Comparison of ENCODE assay signal across 7 mouse cellular contexts in the genomic region with DNA sequence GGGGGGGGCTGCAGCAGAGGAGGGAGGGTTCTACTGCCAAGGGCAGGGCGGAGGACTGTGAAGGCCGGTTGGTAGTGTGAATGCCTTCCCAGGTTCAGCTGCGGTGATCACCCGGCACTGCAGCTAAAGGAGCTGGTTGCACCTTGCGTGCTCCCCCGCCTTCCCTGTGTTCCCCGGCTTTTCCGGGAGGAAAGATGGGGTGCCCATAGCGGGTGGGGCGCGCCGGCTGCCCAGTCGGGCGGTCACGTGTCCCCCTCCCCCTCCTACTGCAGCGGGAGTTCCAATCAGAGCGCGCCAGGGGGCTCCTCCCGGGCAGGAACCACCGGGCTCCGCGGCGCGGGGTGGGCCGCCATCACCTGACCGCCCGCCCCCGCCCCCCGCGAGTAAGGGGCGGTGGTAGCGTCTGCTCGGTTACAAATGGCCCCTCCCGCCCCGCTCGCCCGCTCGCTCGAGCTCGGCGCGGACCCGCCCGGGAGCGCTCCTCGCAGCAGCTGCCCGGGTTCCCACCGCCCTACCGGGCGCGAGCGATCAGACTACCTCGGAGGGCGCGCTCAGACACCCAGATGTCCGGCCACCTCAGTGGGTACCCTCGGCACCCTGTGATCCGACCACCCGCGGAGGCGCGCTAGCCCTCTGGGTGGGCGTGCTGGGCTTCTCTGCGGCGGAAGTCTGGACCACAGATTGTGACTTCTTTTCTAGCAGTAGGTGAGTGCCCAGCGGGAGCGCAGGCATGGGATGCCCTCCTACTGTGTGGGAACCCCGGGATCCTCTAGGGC.
DNase-seq lines count a peak whose midpoint lies in the region; ATAC-seq and TF ChIP-seq lines count a peak whose summit lies in the region.

No protein-coding gene starts in this region.

- peak; percentile 87 for ATAC-seq in hindbrain, embryonic 15.5 days (ENCODE audit: low FRiP score, low read depth)
- peak; percentile 90 for ATAC-seq in midbrain, embryonic 13.5 days
- ATAC-seq in stomach, embryonic 16.5 days (ENCODE audit: insufficient read depth, low FRiP score) = peak; percentile 81

- DNase-seq in adrenal gland, adult 18-20 months (ENCODE audit: low spot score in 2 of 2) = peak; percentile 30 to 39
- DNase-seq in cerebellum, adult 2 months = peak; percentile 49 to 52
- peak; percentile 46 for DNase-seq in forelimb bud, embryonic 11.5 days (ENCODE audit: low read depth, low spot score)
- peak; percentile 93 to 94 for DNase-seq in left cerebral cortex, postnatal 10 days (ENCODE audit: extremely low spot score in 1 of 2, low spot score in 2 of 2)

- TF ChIP-seq CTCF in cerebellum, adult 2 months (IDR thresholded peaks at IDR 0.05; ENCODE audit: borderline replicate concordance, insufficient read depth, low read depth, low read length) = no peak

- peaks cover 5% of the 10 kb centered on the region; the same call in 1 of the 2 replicates for H3K4me1 ChIP-seq in cerebellum, adult 2 months (ENCODE audit: control insufficient read depth, insufficient read depth, low read length)
- H3K4me1 ChIP-seq in hindbrain, embryonic 15.5 days (replicated peaks) = peaks cover 67% of the 10 kb centered on the region
- peaks cover 37% of the 10 kb centered on the region for H3K4me1 ChIP-seq in midbrain, embryonic 13.5 days (replicated peaks)
- peaks cover 16% of the 10 kb centered on the region for H3K4me1 ChIP-seq in stomach, embryonic 16.5 days (ENCODE audit: control insufficient read depth, insufficient read depth, low read length)

- H3K27ac ChIP-seq in cerebellum, adult 2 months (ENCODE audit: insufficient read depth, low read length) = no peak overlapping the region
- H3K27ac ChIP-seq in hindbrain, embryonic 15.5 days (replicated peaks) = peak overlapping the region; percentile 90
- peak overlapping the region; percentile 74 for H3K27ac ChIP-seq in midbrain, embryonic 13.5 days
- no peak overlapping the region for H3K27ac ChIP-seq in stomach, embryonic 16.5 days (ENCODE audit: low read length)

- no peak for TF ChIP-seq POLR2A in cerebellum, adult 2 months (IDR thresholded peaks at IDR 0.05; ENCODE audit: borderline replicate concordance, insufficient read depth, low read length)

- peak overlapping the region; percentile 84 for H3K4me2 ChIP-seq in hindbrain, embryonic 15.5 days
- peak overlapping the region; percentile 78 for H3K4me2 ChIP-seq in midbrain, embryonic 13.5 days (replicated peaks)
- H3K4me2 ChIP-seq in stomach, embryonic 16.5 days (ENCODE audit: low read depth, low read length) = peak overlapping the region; percentile 93

- 1% methylated on average over 68 of the region's 68 CpGs for WGBS in cerebellum, adult 2 months
- under 1% methylated on average over 57 of the region's 68 CpGs for WGBS in hindbrain, embryonic 15.5 days
- WGBS in midbrain, embryonic 13.5 days = under 1% methylated on average over 61 of the region's 68 CpGs
- 1% methylated on average over 64 of the region's 68 CpGs for WGBS in stomach, embryonic 16.5 days

- H3K9me3 ChIP-seq in hindbrain, embryonic 15.5 days = no peaks in the 10 kb centered on the region
- no peaks in the 10 kb centered on the region for H3K9me3 ChIP-seq in midbrain, embryonic 13.5 days
- no peaks in the 10 kb centered on the region for H3K9me3 ChIP-seq in stomach, embryonic 16.5 days (replicated peaks; ENCODE audit: control insufficient read depth, low read length)

- intact Hi-C loops in left cerebral cortex, postnatal 10 days (cut with DNase I) = loop anchor here (5.0 kb wide), 1 partner anchor 220 kb away; a partner anchor contains a TSS

- H3K27me3 ChIP-seq in cerebellum, adult 2 months (ENCODE audit: control insufficient read depth, insufficient read depth, low read length) = peaks cover 4% of the 10 kb centered on the region; the same call in 1 of the 2 replicates
- peaks cover 37% of the 10 kb centered on the region for H3K27me3 ChIP-seq in hindbrain, embryonic 15.5 days
- H3K27me3 ChIP-seq in midbrain, embryonic 13.5 days = peaks cover 95% of the 10 kb centered on the region
- H3K27me3 ChIP-seq in stomach, embryonic 16.5 days (ENCODE audit: control insufficient read depth, insufficient read depth, low read length) = peaks cover 77% of the 10 kb centered on the region

- H3K9ac ChIP-seq in hindbrain, embryonic 15.5 days = peak overlapping the region; percentile 59
- H3K9ac ChIP-seq in midbrain, embryonic 13.5 days (replicated peaks) = peak overlapping the region; percentile 66
- peak overlapping the region; percentile 62 for H3K9ac ChIP-seq in stomach, embryonic 16.5 days (ENCODE audit: low read length)

- H3K4me3 ChIP-seq in cerebellum, adult 2 months (replicated peaks; ENCODE audit: insufficient read depth, low read depth, low read length) = peak overlapping the region; percentile 53
- peak overlapping the region; percentile 72 for H3K4me3 ChIP-seq in hindbrain, embryonic 15.5 days
- peak overlapping the region; percentile 58 for H3K4me3 ChIP-seq in midbrain, embryonic 13.5 days (replicated peaks)
- peak overlapping the region; percentile 54 for H3K4me3 ChIP-seq in stomach, embryonic 16.5 days (replicated peaks; ENCODE audit: low read length)

- H3K36me3 ChIP-seq in hindbrain, embryonic 15.5 days = 0 out of 2 replicates have a peak, but pooled peaks cover 3% of the 10 kb centered on the region
- no peaks in the 10 kb centered on the region for H3K36me3 ChIP-seq in midbrain, embryonic 13.5 days
- no peaks in the 10 kb centered on the region for H3K36me3 ChIP-seq in stomach, embryonic 16.5 days (ENCODE audit: control insufficient read depth, insufficient read depth, low read length)

Comparison
In these comparisons a context has a peak if more than half of its experiments do, and no peak if none do; other contexts are left out.
1. DNase-seq: peak in every context shown above with its lines; median percentile 94 in left cerebral cortex, postnatal 10 days; 50 in cerebellum, adult 2 months; 46 in forelimb bud, embryonic 11.5 days; 34 in adrenal gland, adult 18-20 months.
2. H3K27ac ChIP-seq: peak in hindbrain, embryonic 15.5 days (single experiment) and midbrain, embryonic 13.5 days (single experiment); none in cerebellum, adult 2 months (single experiment) and stomach, embryonic 16.5 days (single experiment).
3. Peak in every context shown above with its lines, with median percentiles within 50 percentile points of each other: H3K4me3 ChIP-seq, ATAC-seq, H3K4me2 ChIP-seq and H3K9ac ChIP-seq.